8 mouse cellular contexts compared by ENCODE assay signal in the genomic region with DNA sequence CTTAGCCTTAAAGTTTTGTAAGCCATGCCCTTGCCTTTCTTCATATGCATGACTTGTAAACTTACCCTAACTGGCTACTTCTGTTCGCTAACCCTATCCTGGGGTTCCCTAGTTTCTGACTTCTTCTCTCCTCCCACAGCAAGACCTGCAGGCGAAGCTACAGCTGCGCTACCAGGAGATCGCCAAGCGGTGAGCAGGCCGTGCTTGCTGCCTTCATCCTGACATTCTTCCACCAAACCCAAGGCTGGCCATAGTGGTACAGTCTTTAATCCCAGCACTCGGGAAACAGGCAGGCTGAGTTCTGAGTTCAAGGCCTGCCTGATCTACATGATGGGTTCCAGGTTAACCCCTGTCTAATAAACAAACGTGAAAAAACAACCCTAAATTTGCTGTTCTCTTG. TPM values are rescaled to one million over a fixed set of nuclear protein-coding genes. Genes with fewer than 3 reads are reported as not detected.
A peak's percentile ranks its signal among the peaks of the same experiment; 100 is the strongest.
DNase-seq lines count a peak whose midpoint lies in the region; ATAC-seq and TF ChIP-seq lines count a peak whose summit lies in the region.

No protein-coding gene starts in this region.

- no peak for TF ChIP-seq POLR2A in embryonic fibroblast, embryonic 13.5 days (IDR thresholded peaks at IDR 0.05; ENCODE audit: low read depth, low read length)

- intact Hi-C loops in left cerebral cortex, postnatal 14 days (cut with DNase I) = no loop called here

- no peak for TF ChIP-seq CTCF in embryonic fibroblast, embryonic 13.5 days (IDR thresholded peaks at IDR 0.05; ENCODE audit: borderline replicate concordance, insufficient read depth, low read length)

- peak overlapping the region; percentile 77 for H3K9ac ChIP-seq in lung, embryonic 16.5 days (ENCODE audit: low read length)
- peak overlapping the region; percentile 82; the same call in 1 of the 2 replicates for H3K9ac ChIP-seq in limb, embryonic 11.5 days (ENCODE audit: low read length)
- H3K9ac ChIP-seq in stomach, embryonic 14.5 days (replicated peaks; ENCODE audit: low read depth, low read length) = peak overlapping the region; percentile 85

- H3K27ac ChIP-seq in lung, embryonic 16.5 days (ENCODE audit: low read length) = no peak overlapping the region
- H3K27ac ChIP-seq in embryonic fibroblast, embryonic 13.5 days (ENCODE audit: insufficient read depth, low read length) = no peak overlapping the region
- H3K27ac ChIP-seq in limb, embryonic 11.5 days (replicated peaks; ENCODE audit: low read depth, low read length) = no peak overlapping the region
- H3K27ac ChIP-seq in stomach, embryonic 14.5 days (ENCODE audit: low read length) = no peak overlapping the region

- no peaks in the 10 kb centered on the region for H3K9me3 ChIP-seq in lung, embryonic 16.5 days (ENCODE audit: control insufficient read depth, low read length)
- no peaks in the 10 kb centered on the region for H3K9me3 ChIP-seq in limb, embryonic 11.5 days (ENCODE audit: control insufficient read depth, low read length)
- no peaks in the 10 kb centered on the region for H3K9me3 ChIP-seq in stomach, embryonic 14.5 days (ENCODE audit: control insufficient read depth, low read depth, low read length)

- H3K4me1 ChIP-seq in lung, embryonic 16.5 days (replicated peaks; ENCODE audit: control insufficient read depth, insufficient read depth, low read length) = peaks cover 29% of the 10 kb centered on the region
- no peaks in the 10 kb centered on the region; the same call in none of the 2 replicates for H3K4me1 ChIP-seq in embryonic fibroblast, embryonic 13.5 days (ENCODE audit: control insufficient read depth, insufficient read depth, low read length)
- H3K4me1 ChIP-seq in limb, embryonic 11.5 days (ENCODE audit: control insufficient read depth, insufficient read depth, low read length) = peaks cover 16% of the 10 kb centered on the region
- peaks cover 12% of the 10 kb centered on the region for H3K4me1 ChIP-seq in stomach, embryonic 14.5 days (ENCODE audit: control insufficient read depth, insufficient read depth, low read length)

- H3K27me3 ChIP-seq in lung, embryonic 16.5 days (ENCODE audit: control insufficient read depth, insufficient read depth, low read depth, low read length) = no peaks in the 10 kb centered on the region
- no peaks in the 10 kb centered on the region for H3K27me3 ChIP-seq in limb, embryonic 11.5 days (ENCODE audit: control insufficient read depth, insufficient read depth, low read length)
- H3K27me3 ChIP-seq in stomach, embryonic 14.5 days (ENCODE audit: control insufficient read depth, insufficient read depth, low read length) = no peaks in the 10 kb centered on the region

- 77% methylated on average over 8 of the region's 8 CpGs for WGBS in lung, embryonic 16.5 days
- whole genome bisulfite sequencing in limb, embryonic 11.5 days = 86% methylated on average over 8 of the region's 8 CpGs
- 85% methylated on average over 8 of the region's 8 CpGs for WGBS in stomach, embryonic 14.5 days

- H3K36me3 ChIP-seq in lung, embryonic 16.5 days (ENCODE audit: control insufficient read depth, insufficient read depth, low read length) = peaks cover 32% of the 10 kb centered on the region
- peaks cover 21% of the 10 kb centered on the region for H3K36me3 ChIP-seq in limb, embryonic 11.5 days (ENCODE audit: control insufficient read depth, insufficient read depth, low read length)
- H3K36me3 ChIP-seq in stomach, embryonic 14.5 days (ENCODE audit: control insufficient read depth, insufficient read depth, low read length) = peaks cover 34% of the 10 kb centered on the region

- no peak for ATAC-seq in lung, embryonic 16.5 days (ENCODE audit: low read depth)
- no peak for ATAC-seq in limb, embryonic 11.5 days (ENCODE audit: insufficient number of reproducible peaks, low FRiP score, low TSS enrichment, low read depth)
- no peak for ATAC-seq in stomach, embryonic 14.5 days (ENCODE audit: insufficient number of reproducible peaks, insufficient read depth, low FRiP score, low read depth)

- DNase-seq in lung, adult 18-20 months = no peak
- no peak for DNase-seq in limb, embryonic 11.5 days (ENCODE audit: low spot score)
- no peak for DNase-seq in cerebellum, postnatal 4 days (ENCODE audit: low spot score in 2 of 2)
- DNase-seq in kidney, postnatal 10 days = no peak
- no peak for DNase-seq in left cerebral cortex, postnatal 14 days (ENCODE audit: low spot score in 2 of 2)

- H3K4me3 ChIP-seq in lung, embryonic 16.5 days (ENCODE audit: low read length) = peak overlapping the region; percentile 89
- H3K4me3 ChIP-seq in embryonic fibroblast, embryonic 13.5 days (ENCODE audit: insufficient read depth, low read length) = peak overlapping the region; percentile 95
- peak overlapping the region; percentile 82 for H3K4me3 ChIP-seq in limb, embryonic 11.5 days (ENCODE audit: low read depth, low read length)
- peak overlapping the region; percentile 69 for H3K4me3 ChIP-seq in stomach, embryonic 14.5 days (ENCODE audit: low read depth, low read length)

- peak overlapping the region; percentile 75 for H3K4me2 ChIP-seq in lung, embryonic 16.5 days (ENCODE audit: low read depth, low read length)
- H3K4me2 ChIP-seq in limb, embryonic 11.5 days (ENCODE audit: low read depth, severe bottlenecking) = peak overlapping the region; percentile 71
- H3K4me2 ChIP-seq in stomach, embryonic 14.5 days (replicated peaks; ENCODE audit: low read depth, low read length) = peak overlapping the region; percentile 63

RNA-seq across cellular contexts. Expression of gene Ndufa7, which starts 1.1 kb away (rescaled TPM):
- polyA plus RNA-seq in lung, embryonic 16.5 days (2015; fragmentation: Nextera tagmentation; extraction: Ambion mirVana) = 482 and 489 TPM in 2 replicates
- 212 and 232 TPM in 2 replicates for polyA plus RNA-seq in embryonic fibroblast, embryonic 13.5 days (2011; ENCODE audit: insufficient read length, low read depth, missing spikeins)
- polyA plus RNA-seq in limb, embryonic 11.5 days (2014; fragmentation: Nextera tagmentation; extraction: Ambion mirVana) = 457 and 474 TPM in 2 replicates
- 471 and 592 TPM in 2 replicates for polyA plus RNA-seq in stomach, embryonic 14.5 days (2014; fragmentation: Nextera tagmentation; extraction: Ambion mirVana)
- 100 to 1,000 TPM; 229 to 243 TPM for total RNA-seq in left cerebral cortex, postnatal 14 days (2021)

RNA-seq across cellular contexts. Expression of gene Rps28, which starts 1.1 kb away (rescaled TPM):
- 929 and 1,039 TPM in 2 replicates for polyA plus RNA-seq in lung, embryonic 16.5 days (2015; fragmentation: Nextera tagmentation; extraction: Ambion mirVana)
- polyA plus RNA-seq in embryonic fibroblast, embryonic 13.5 days (2011; ENCODE audit: insufficient read length, low read depth, missing spikeins) = 2,068 and 2,223 TPM in 2 replicates
- polyA plus RNA-seq in limb, embryonic 11.5 days (2014; fragmentation: Nextera tagmentation; extraction: Ambion mirVana) = 1,083 and 1,144 TPM in 2 replicates
- 1,306 and 1,470 TPM in 2 replicates for polyA plus RNA-seq in stomach, embryonic 14.5 days (2014; fragmentation: Nextera tagmentation; extraction: Ambion mirVana)
- 100 to 1,000 TPM; 681 to 713 TPM for total RNA-seq in left cerebral cortex, postnatal 14 days (2021)

RNA-seq across cellular contexts. Expression of gene Kank3, which starts 15.1 kb away (rescaled TPM):
- 78.8 and 89.6 TPM in 2 replicates for polyA plus RNA-seq in lung, embryonic 16.5 days (2015; fragmentation: Nextera tagmentation; extraction: Ambion mirVana)
- 5.6 and 6.1 TPM in 2 replicates for polyA plus RNA-seq in embryonic fibroblast, embryonic 13.5 days (2011; ENCODE audit: insufficient read length, low read depth, missing spikeins)
- 23.0 and 25.1 TPM in 2 replicates for polyA plus RNA-seq in limb, embryonic 11.5 days (2014; fragmentation: Nextera tagmentation; extraction: Ambion mirVana)
- polyA plus RNA-seq in stomach, embryonic 14.5 days (2014; fragmentation: Nextera tagmentation; extraction: Ambion mirVana) = 32.5 and 33.5 TPM in 2 replicates
- 10 to 100 TPM; 36.2 to 41.2 TPM for total RNA-seq in left cerebral cortex, postnatal 14 days (2021)

RNA-seq across cellular contexts. Expression of gene Cd320, which starts 17.4 kb away (rescaled TPM):
- 63.4 and 67.1 TPM in 2 replicates for polyA plus RNA-seq in lung, embryonic 16.5 days (2015; fragmentation: Nextera tagmentation; extraction: Ambion mirVana)
- polyA plus RNA-seq in embryonic fibroblast, embryonic 13.5 days (2011; ENCODE audit: insufficient read length, low read depth, missing spikeins) = 15.8 and 20.3 TPM in 2 replicates
- polyA plus RNA-seq in limb, embryonic 11.5 days (2014; fragmentation: Nextera tagmentation; extraction: Ambion mirVana) = 85.5 and 91.5 TPM in 2 replicates
- 75.6 and 79.6 TPM in 2 replicates for polyA plus RNA-seq in stomach, embryonic 14.5 days (2014; fragmentation: Nextera tagmentation; extraction: Ambion mirVana)
- 10 to 100 TPM; 29.3 to 31.9 TPM for total RNA-seq in left cerebral cortex, postnatal 14 days (2021)

RNA-seq across cellular contexts. Expression of gene Angptl4, which starts 43.8 kb away (rescaled TPM):
- polyA plus RNA-seq in lung, embryonic 16.5 days (2015; fragmentation: Nextera tagmentation; extraction: Ambion mirVana) = 46.1 and 48.3 TPM in 2 replicates
- 9.1 and 11.7 TPM in 2 replicates for polyA plus RNA-seq in embryonic fibroblast, embryonic 13.5 days (2011; ENCODE audit: insufficient read length, low read depth, missing spikeins)
- polyA plus RNA-seq in limb, embryonic 11.5 days (2014; fragmentation: Nextera tagmentation; extraction: Ambion mirVana) = 37.9 and 43.6 TPM in 2 replicates
- 22.5 and 25.1 TPM in 2 replicates for polyA plus RNA-seq in stomach, embryonic 14.5 days (2014; fragmentation: Nextera tagmentation; extraction: Ambion mirVana)
- 1 to 10 TPM; 5.5 to 6.6 TPM for total RNA-seq in left cerebral cortex, postnatal 14 days (2021)
